Mouse (Mus musculus): ENCODE measurements around the gene Gm853. TPM values are rescaled to one million over a fixed set of nuclear protein-coding genes. Genes with fewer than 3 reads are reported as not detected.
"Not testable (repeated sequence)": the region's sequence is repeated elsewhere in the genome, so short reads cannot be mapped to it uniquely, and the experiment has no call there.

Gm853 gene
- polyA plus RNA-seq, 1 experiment from 2014 or later: not detected

DNA sequence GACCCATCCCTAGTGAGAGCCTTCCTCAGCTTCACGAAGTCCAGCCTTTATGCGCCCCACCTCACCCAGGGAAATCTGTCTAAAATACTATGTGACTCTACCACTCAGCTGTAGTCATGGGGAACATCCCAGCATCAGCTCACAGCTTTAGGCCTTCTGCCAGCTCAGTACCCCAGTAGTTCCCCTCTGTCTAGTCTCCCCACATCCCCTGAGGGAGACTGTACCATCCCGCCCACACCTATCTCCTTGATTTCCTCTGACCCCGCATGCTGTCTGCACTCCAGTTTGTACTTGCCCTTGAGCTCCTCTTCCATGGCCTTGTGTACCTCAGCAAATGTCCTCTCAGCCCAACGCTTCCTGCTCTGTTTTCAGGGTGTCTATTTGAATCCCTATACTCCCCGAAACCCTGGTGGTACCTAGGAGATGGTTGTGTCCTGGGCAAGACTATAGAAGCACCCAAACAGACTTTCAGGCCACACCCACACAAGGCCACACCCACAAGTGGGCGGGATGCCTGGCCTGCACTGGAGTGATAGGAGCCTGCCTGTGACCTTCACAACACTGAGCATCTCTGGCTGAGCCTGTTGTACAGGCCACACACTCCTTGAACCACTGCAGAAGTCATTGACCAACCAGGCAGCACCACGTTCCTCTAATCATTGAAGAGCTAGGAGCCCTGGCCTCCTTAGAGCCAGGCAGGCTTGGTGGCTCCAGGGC lies 30.4 kb upstream of the Gm853 start:
- Histone ChIP-seq H3K4me1 (replicated peaks; ENCODE audit: control insufficient read depth, insufficient read depth, low read length) (no peaks in the 10 kb centered on the region), H3K27ac (ENCODE audit: low read length) (no peak overlapping the region), H3K4me2 (ENCODE audit: low read depth, low read length) (no peak overlapping the region), H3K9ac (ENCODE audit: low read length) (no peak overlapping the region), H3K36me3 (ENCODE audit: control insufficient read depth, insufficient read depth, low read length) (no peaks in the 10 kb centered on the region), H3K9me3 (ENCODE audit: control insufficient read depth, low read length) (no peaks in the 10 kb centered on the region), H3K27me3 (ENCODE audit: control insufficient read depth, insufficient read depth, low read depth, low read length) (no peaks in the 10 kb centered on the region), H3K4me3 (ENCODE audit: low read length) (no peak overlapping the region)
- WGBS: 68% methylated on average over 8 of the region's 8 CpGs
- ATAC-seq (ENCODE audit: low read depth): peak; percentile 45; the same call in 1 of the 2 replicates

DNA sequence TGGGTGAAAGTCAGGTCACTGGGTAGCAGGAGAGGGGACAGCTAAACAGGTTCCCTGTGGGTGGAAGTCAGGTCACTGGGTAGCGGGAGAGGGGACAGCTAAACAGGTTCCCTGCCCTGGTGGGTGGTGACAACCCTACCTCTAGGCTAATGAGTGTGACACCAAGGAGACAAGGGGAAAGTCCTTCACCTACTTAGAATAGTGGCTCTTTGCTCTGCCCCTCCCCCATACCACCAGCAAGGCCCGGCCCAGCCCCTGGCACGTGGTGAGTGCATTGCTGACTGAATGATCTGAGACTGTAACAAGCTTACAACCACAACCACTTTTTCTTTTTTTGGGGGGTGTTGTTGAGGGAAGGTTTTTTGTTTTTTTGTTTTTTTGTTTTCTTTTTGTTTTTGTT lies 29.6 kb upstream of the Gm853 start:
- H3K27ac ChIP-seq (ENCODE audit: low read length): no peak overlapping the region
- H3K9me3 ChIP-seq (ENCODE audit: control insufficient read depth, low read length): no peaks in the 10 kb centered on the region
- no peaks in the 10 kb centered on the region for H3K4me1 ChIP-seq (replicated peaks; ENCODE audit: control insufficient read depth, insufficient read depth, low read length)
- H3K36me3 ChIP-seq (ENCODE audit: control insufficient read depth, insufficient read depth, low read length): no peaks in the 10 kb centered on the region
- no peak overlapping the region for H3K4me3 ChIP-seq (ENCODE audit: low read length)
- H3K9ac ChIP-seq (ENCODE audit: low read length): no peak overlapping the region
- no peaks in the 10 kb centered on the region for H3K27me3 ChIP-seq (ENCODE audit: control insufficient read depth, insufficient read depth, low read depth, low read length)
- 52% methylated on average over 3 of the region's 3 CpGs for WGBS
- H3K4me2 ChIP-seq (ENCODE audit: low read depth, low read length): no peak overlapping the region
- ATAC-seq (ENCODE audit: low read depth): no peak

DNA sequence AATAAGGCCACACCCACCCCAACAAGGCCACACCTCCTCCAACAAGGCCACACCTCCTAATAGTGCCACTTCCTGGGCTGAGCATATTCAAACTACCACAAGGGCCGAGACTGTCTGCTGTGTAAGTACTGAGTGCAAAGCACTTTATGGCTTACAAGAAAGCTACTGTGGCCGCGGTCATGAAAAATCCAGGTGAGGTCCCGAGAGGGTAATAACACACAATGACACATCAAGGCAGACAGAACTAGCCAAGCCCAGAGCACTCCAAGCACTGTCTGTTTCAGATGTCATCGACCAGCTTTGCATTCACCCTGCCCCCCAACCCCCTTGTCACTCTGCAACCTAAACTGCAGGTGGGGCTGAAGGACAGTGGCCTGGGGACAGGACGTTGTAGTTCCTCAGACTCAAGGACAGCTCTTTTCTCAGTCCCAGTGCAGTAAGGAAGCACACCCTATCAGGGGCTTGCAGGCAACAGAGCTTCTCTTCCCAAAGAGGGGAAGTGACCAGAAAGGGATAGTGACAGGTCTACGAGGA lies 29.0 kb upstream of the Gm853 start:
- Histone ChIP-seq H3K36me3 (ENCODE audit: control insufficient read depth, insufficient read depth, low read length) (no peaks in the 10 kb centered on the region), H3K4me1 (replicated peaks; ENCODE audit: control insufficient read depth, insufficient read depth, low read length) (no peaks in the 10 kb centered on the region), H3K27me3 (ENCODE audit: control insufficient read depth, insufficient read depth, low read depth, low read length) (no peaks in the 10 kb centered on the region), H3K4me3 (ENCODE audit: low read length) (no peak overlapping the region), H3K4me2 (ENCODE audit: low read depth, low read length) (no peak overlapping the region), H3K27ac (ENCODE audit: low read length) (no peak overlapping the region), H3K9me3 (ENCODE audit: control insufficient read depth, low read length) (no peaks in the 10 kb centered on the region), H3K9ac (ENCODE audit: low read length) (no peak overlapping the region)
- ATAC-seq (ENCODE audit: low read depth): 0 out of 2 replicates have a peak, but pooled peaks have one; percentile 23
- WGBS: 31% methylated on average over 7 of the region's 7 CpGs

DNA sequence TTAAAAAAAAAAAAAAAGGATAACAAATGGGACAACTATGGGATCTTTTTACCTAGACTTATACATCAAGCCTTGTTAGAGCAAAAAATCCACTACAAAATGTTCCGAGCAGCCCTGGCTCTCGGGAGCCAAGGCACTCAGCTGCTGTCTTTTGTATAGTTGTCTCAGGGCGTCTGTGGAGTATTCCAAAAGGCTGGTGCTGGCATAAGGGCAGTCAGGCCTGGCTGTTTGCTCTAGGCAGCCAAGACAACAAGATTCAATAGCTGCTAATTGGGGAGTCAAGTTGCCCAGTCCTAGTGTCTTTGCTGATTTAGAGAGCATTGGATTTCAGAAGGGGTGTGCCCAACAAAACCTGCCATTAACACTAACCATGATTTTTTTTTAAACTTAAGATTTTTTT lies 26.4 kb upstream of the Gm853 start:
- Histone ChIP-seq H3K9me3 (ENCODE audit: control insufficient read depth, low read length) (no peaks in the 10 kb centered on the region), H3K27me3 (ENCODE audit: control insufficient read depth, insufficient read depth, low read depth, low read length) (no peaks in the 10 kb centered on the region), H3K4me2 (ENCODE audit: low read depth, low read length) (no peak overlapping the region), H3K4me1 (replicated peaks; ENCODE audit: control insufficient read depth, insufficient read depth, low read length) (no peaks in the 10 kb centered on the region), H3K36me3 (ENCODE audit: control insufficient read depth, insufficient read depth, low read length) (no peaks in the 10 kb centered on the region), H3K4me3 (ENCODE audit: low read length) (no peak overlapping the region), H3K27ac (ENCODE audit: low read length) (no peak overlapping the region), H3K9ac (ENCODE audit: low read length) (no peak overlapping the region)
- 53% methylated on average over 3 of the region's 3 CpGs for WGBS
- no peak for ATAC-seq (ENCODE audit: low read depth)

DNA sequence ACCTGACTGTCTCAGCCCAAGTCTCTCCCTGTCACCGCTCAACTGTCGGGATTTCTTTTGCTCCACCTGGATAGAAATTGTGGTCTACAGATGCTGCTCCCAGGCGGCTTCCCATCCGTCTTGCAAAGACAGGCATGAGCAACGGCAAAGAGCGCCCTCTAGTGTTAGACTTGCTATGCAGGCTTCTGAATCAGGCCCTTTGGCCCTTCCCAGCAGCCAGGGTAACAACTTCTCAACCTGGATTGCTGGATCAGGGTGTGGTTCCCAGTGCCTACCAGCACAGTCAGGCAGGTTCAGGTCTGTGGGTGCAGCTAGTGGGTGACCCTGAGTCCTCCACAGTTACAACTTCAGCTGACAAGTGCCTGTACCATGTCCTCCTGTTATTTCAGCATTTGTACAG lies 23.9 kb upstream of the Gm853 start:
- Histone ChIP-seq H3K36me3 (ENCODE audit: control insufficient read depth, insufficient read depth, low read length) (no peaks in the 10 kb centered on the region), H3K4me1 (replicated peaks; ENCODE audit: control insufficient read depth, insufficient read depth, low read length) (no peaks in the 10 kb centered on the region), H3K9ac (ENCODE audit: low read length) (no peak overlapping the region), H3K9me3 (ENCODE audit: control insufficient read depth, low read length) (no peaks in the 10 kb centered on the region), H3K4me2 (ENCODE audit: low read depth, low read length) (no peak overlapping the region), H3K27me3 (ENCODE audit: control insufficient read depth, insufficient read depth, low read depth, low read length) (no peaks in the 10 kb centered on the region), H3K27ac (ENCODE audit: low read length) (no peak overlapping the region), H3K4me3 (ENCODE audit: low read length) (no peak overlapping the region)
- 1% methylated on average over 6 of the region's 6 CpGs for WGBS
- ATAC-seq (ENCODE audit: low read depth): peak; percentile 61

DNA sequence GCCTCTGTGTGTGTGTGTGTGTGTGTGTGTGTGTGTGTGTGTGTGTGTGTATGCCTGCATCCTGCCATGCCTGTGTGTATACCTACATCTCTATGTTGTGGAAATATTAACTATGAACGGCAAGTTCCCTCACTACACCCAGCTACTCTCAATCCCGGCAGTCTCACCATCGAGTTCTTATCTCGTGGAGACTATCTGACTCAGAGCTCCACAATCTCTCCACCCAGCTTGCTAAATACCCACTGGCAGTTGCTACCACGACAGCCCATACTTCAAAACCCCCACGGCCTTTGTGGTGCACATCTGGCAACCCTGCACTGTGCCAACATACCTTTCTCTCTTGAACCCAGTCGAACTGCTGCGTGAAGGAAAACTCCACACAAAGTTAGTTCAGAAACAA lies 22.5 kb upstream of the Gm853 start:
- no peak overlapping the region for H3K4me2 ChIP-seq (ENCODE audit: low read depth, low read length)
- H3K4me1 ChIP-seq (replicated peaks; ENCODE audit: control insufficient read depth, insufficient read depth, low read length): no peaks in the 10 kb centered on the region
- H3K27me3 ChIP-seq (ENCODE audit: control insufficient read depth, insufficient read depth, low read depth, low read length): no peaks in the 10 kb centered on the region
- H3K9ac ChIP-seq (ENCODE audit: low read length): no peak overlapping the region
- no peak overlapping the region for H3K27ac ChIP-seq (ENCODE audit: low read length)
- H3K36me3 ChIP-seq (ENCODE audit: control insufficient read depth, insufficient read depth, low read length): no peaks in the 10 kb centered on the region
- no peaks in the 10 kb centered on the region for H3K9me3 ChIP-seq (ENCODE audit: control insufficient read depth, low read length)
- H3K4me3 ChIP-seq (ENCODE audit: low read length): no peak overlapping the region
- WGBS: 52% methylated on average over 8 of the region's 8 CpGs
- ATAC-seq (ENCODE audit: low read depth): no peak

DNA sequence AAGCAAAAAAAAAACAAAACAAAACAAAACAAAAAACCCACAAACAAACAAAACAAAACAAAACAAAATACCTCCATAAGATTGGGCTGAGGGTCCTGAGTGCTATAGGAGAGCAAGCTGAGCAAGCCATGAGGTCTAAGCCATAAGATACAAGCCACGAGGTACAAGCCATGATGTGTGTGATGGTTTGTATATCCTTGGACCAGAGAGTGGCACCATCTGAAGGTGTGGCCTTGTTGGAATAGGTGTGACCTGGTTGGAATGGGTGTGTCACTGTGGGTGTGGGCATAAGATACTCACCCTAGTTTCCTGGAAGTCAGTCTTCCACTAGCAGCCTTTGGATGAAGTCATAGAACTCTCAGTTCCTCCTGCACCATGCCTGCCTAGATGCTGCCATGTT lies 21.4 kb upstream of the Gm853 start:
- WGBS: 48% methylated on average over 1 of the region's 1 CpGs
- H3K4me1 ChIP-seq (replicated peaks; ENCODE audit: control insufficient read depth, insufficient read depth, low read length); H3K27ac ChIP-seq (ENCODE audit: low read length); ATAC-seq (ENCODE audit: low read depth); H3K27me3 ChIP-seq (ENCODE audit: control insufficient read depth, insufficient read depth, low read depth, low read length); H3K9me3 ChIP-seq (ENCODE audit: control insufficient read depth, low read length); H3K4me2 ChIP-seq (ENCODE audit: low read depth, low read length); H3K36me3 ChIP-seq (ENCODE audit: control insufficient read depth, insufficient read depth, low read length); H3K4me3 ChIP-seq (ENCODE audit: low read length); H3K9ac ChIP-seq (ENCODE audit: low read length): not testable (repeated sequence)

DNA sequence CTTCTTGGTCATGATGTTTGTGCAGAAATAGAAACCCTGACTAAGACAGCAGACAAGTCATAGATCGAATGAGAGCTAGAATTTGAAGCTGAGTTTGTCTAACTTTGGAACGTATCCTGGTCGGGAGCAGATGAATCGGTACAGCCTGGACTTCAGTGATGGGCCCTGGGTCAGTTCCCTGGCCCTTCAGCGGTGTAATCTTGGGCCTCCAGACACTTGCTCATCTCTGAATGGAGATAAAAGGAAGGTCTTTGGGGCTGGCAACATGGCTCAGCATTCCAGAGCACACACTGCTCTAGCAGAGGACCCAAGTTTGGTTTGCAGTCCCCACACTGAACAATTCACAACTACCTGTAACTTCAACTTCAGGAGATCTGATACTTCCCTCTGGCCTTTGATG lies 20.8 kb upstream of the Gm853 start:
- Histone ChIP-seq H3K36me3 (ENCODE audit: control insufficient read depth, insufficient read depth, low read length) (no peaks in the 10 kb centered on the region), H3K9ac (ENCODE audit: low read length) (no peak overlapping the region), H3K27me3 (ENCODE audit: control insufficient read depth, insufficient read depth, low read depth, low read length) (no peaks in the 10 kb centered on the region), H3K4me2 (ENCODE audit: low read depth, low read length) (no peak overlapping the region), H3K4me3 (ENCODE audit: low read length) (no peak overlapping the region), H3K4me1 (replicated peaks; ENCODE audit: control insufficient read depth, insufficient read depth, low read length) (no peaks in the 10 kb centered on the region), H3K9me3 (ENCODE audit: control insufficient read depth, low read length) (no peaks in the 10 kb centered on the region), H3K27ac (ENCODE audit: low read length) (no peak overlapping the region)
- WGBS: 84% methylated on average over 5 of the region's 5 CpGs
- no peak for ATAC-seq (ENCODE audit: low read depth)

DNA sequence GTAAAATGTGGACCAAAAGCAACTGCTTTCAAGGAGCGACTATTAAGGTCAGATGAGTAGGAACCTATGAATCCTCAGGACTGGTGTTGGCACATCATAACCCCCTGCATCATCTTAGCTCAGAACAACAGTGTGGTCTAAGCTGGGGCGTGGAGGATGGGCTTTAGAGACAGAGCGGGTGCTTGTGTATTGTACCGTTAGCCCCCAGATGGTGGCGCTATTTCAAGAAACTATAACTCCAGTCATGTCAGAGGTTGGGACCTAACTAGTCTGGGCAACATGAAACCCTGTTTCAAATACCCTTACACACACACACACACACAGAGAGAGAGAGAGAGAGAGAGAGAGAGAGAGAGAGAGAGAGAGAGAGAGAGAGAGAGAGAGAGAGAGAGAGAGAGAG lies 18.5 kb upstream of the Gm853 start:
- no peak overlapping the region for H3K9ac ChIP-seq (ENCODE audit: low read length)
- no peaks in the 10 kb centered on the region for H3K36me3 ChIP-seq (ENCODE audit: control insufficient read depth, insufficient read depth, low read length)
- WGBS: 25% methylated on average over 5 of the region's 5 CpGs
- no peak overlapping the region for H3K4me2 ChIP-seq (ENCODE audit: low read depth, low read length)
- no peak overlapping the region for H3K4me3 ChIP-seq (ENCODE audit: low read length)
- H3K4me1 ChIP-seq (replicated peaks; ENCODE audit: control insufficient read depth, insufficient read depth, low read length): no peaks in the 10 kb centered on the region
- ATAC-seq (ENCODE audit: low read depth): no peak
- H3K27me3 ChIP-seq (ENCODE audit: control insufficient read depth, insufficient read depth, low read depth, low read length): no peaks in the 10 kb centered on the region
- H3K27ac ChIP-seq (ENCODE audit: low read length): no peak overlapping the region
- H3K9me3 ChIP-seq (ENCODE audit: control insufficient read depth, low read length): no peaks in the 10 kb centered on the region
